Mouse (Mus musculus) cerebellum, adult 2 months (tissue): ENCODE data around the gene Ociad2. TPM values are rescaled to one million over a fixed set of nuclear protein-coding genes. Genes with fewer than 3 reads are reported as not detected.
A peak's percentile ranks its signal among the peaks of the same experiment; 100 is the strongest.

Experiments used
- DNase-seq, 2 experiments: peaks; one replicate each; pipeline ENCODE4 v3.0.0; 2021
- H3K27ac ChIP-seq: fragments of 200-500 bp; 2 replicates; pipeline ENCODE4 v1.5.1; 2012; ENCODE audit warnings: low read length, control low read depth, inconsistent platforms; ENCODE audit not compliant: insufficient read depth
- H3K27me3 ChIP-seq: fragments of 200-500 bp; 2 replicates; pipeline ENCODE4 v1.6.1; 2012; ENCODE audit warnings: inconsistent platforms, mild to moderate bottlenecking, low read length, moderate library complexity; ENCODE audit not compliant: control insufficient read depth, insufficient read depth
- H3K4me1 ChIP-seq: fragments of 200-500 bp; 2 replicates; pipeline ENCODE4 v1.6.1; 2011; ENCODE audit warnings: low read length; ENCODE audit not compliant: control insufficient read depth, insufficient read depth
- H3K4me3 ChIP-seq: fragments of 200-500 bp; replicated peaks from 2 replicates; pipeline ENCODE3; 2011; ENCODE audit warnings: mild to moderate bottlenecking, low read depth, low read length, control low read depth; ENCODE audit not compliant: insufficient read depth
- CTCF ChIP-seq: fragments of 200-500 bp; IDR thresholded peaks from 2 replicates; pipeline ENCODE4 v1.5.1; 2011; ENCODE audit warnings: low read depth, mild to moderate bottlenecking, control low read depth, low read length, moderate library complexity, borderline replicate concordance; ENCODE audit not compliant: insufficient read depth
- POLR2A ChIP-seq: fragments of 200-500 bp; IDR thresholded peaks from 2 replicates; pipeline ENCODE4 v1.6.1; 2011; ENCODE audit warnings: low read length, control low read depth, borderline replicate concordance; ENCODE audit not compliant: insufficient read depth
- WGBS: fragments of 180-500 bp; shearing (Covaris S2); methylation state at CpG from one replicate; pipeline ENCODE4 v1.1.7; 2018; 5-methylcytosine and 5-hydroxymethylcytosine counted together
- polyA plus RNA-seq: library from polyadenylated mRNA; depleted of rRNA; stranded (reverse); fragments of >200 nt; gene quantifications from 2 replicates; pipeline ENCODE4 v1.2.3, GENCODE M21; 2012

Ociad2 gene
- polyA plus RNA-seq, 1 experiment: 20.5 TPM

GRCm38 (mm10) chr5:73351796-73352195 is 11.0 kb upstream of the Ociad2 start:
- H3K4me1 ChIP-seq: no peaks in the 10 kb centered on the region
- TF ChIP-seq POLR2A (no peak), CTCF (no peak)
- DNase-seq: no peak
- no peak overlapping the region for H3K27ac ChIP-seq
- no peaks in the 10 kb centered on the region for H3K27me3 ChIP-seq
- H3K4me3 ChIP-seq: no peak overlapping the region
- 94% methylated on average over 1 of the region's 1 CpGs for WGBS

DNA sequence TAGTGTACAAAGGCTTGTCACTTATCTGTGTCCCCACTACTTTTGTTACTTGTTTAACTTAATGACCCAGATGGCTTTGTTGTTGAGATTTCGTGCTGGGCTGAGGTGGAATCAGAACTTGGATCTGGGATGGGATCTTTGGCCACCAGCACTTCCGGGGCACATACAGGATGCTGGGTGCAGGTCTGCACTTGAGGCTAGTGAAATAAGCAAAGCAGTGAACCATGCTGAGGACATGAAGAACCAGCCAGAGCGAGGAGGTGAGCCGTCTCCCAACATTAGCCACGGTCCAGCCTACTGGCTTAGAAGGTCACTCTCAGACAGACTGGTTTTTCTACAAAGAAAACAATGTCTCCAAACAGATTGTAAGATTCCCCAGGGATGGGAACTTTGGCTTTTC is 8.7 kb upstream of the Ociad2 start:
- Histone ChIP-seq H3K27ac (no peak overlapping the region), H3K27me3 (no peaks in the 10 kb centered on the region), H3K4me3 (no peak overlapping the region), H3K4me1 (no peaks in the 10 kb centered on the region)
- TF ChIP-seq CTCF (no peak), POLR2A (no peak)
- WGBS: 14% methylated on average over 5 of the region's 5 CpGs
- DNase-seq: no peak

- WGBS: 89% methylated on average over 4 of the region's 4 CpGs
- no peak for DNase-seq
- Histone ChIP-seq H3K27ac (no peak overlapping the region), H3K4me3 (no peak overlapping the region), H3K27me3 (no peaks in the 10 kb centered on the region), H3K4me1 (no peaks in the 10 kb centered on the region)
- TF ChIP-seq CTCF: no peak
- no peak for TF ChIP-seq POLR2A
Observed at GRCm38 (mm10) chr5:73345254-73345653, 4.4 kb upstream of the Ociad2 start.

DNA sequence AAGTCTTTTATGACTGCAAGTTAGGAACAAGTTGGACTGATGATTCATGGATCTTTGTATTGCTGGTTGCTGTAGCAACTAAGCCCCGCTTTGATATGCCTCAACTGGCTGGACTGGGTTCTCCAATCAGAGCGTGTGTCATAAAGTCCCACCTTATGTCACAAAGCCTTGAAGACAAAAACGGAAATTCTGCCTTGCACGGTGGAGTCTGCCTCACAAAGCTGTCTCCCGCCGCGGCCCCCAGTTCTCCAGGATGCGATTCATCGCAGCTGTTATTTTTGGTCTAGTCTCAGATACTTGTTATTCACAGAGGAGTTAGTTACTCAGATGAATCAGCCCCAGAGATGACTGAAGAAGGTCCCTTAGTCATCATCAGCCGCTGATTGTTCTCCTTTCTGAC is 3.5 kb upstream of the Ociad2 start:
- TF ChIP-seq CTCF (no peak), POLR2A (no peak)

GRCm38 (mm10) chr5:73342701-73343355 is 2.0 kb upstream of the Ociad2 start:
- H3K4me3 ChIP-seq: no peak overlapping the region
- TF ChIP-seq CTCF (no peak), POLR2A (no peak)
- H3K27ac ChIP-seq: no peak overlapping the region
- no peak for DNase-seq
- H3K4me1 ChIP-seq: no peaks in the 10 kb centered on the region
- WGBS: 53% methylated on average over 22 of the region's 22 CpGs
- H3K27me3 ChIP-seq: no peaks in the 10 kb centered on the region

More for the DNA sequence above, 3.5 kb upstream of the Ociad2 start:
- no peaks in the 10 kb centered on the region for H3K27me3 ChIP-seq
- DNase-seq: no peak
- H3K27ac ChIP-seq: no peak overlapping the region
- WGBS: 32% methylated on average over 10 of the region's 10 CpGs
- no peak overlapping the region for H3K4me3 ChIP-seq
- H3K4me1 ChIP-seq: no peaks in the 10 kb centered on the region

GRCm38 (mm10) chr5:73339779-73340722 is 777 bp downstream of the Ociad2 start:
- H3K4me1 ChIP-seq: no peaks in the 10 kb centered on the region
- no peak for DNase-seq
- no peak overlapping the region for H3K4me3 ChIP-seq
- H3K27me3 ChIP-seq: no peaks in the 10 kb centered on the region
- no peak overlapping the region for H3K27ac ChIP-seq
- WGBS: 95% methylated on average over 9 of the region's 9 CpGs
- TF ChIP-seq POLR2A: no peak
- no peak for TF ChIP-seq CTCF

GRCm38 (mm10) chr5:73338832-73339163 is 2.0 kb downstream of the Ociad2 start:
- no peak overlapping the region for H3K27ac ChIP-seq
- WGBS: 43% methylated on average over 14 of the region's 14 CpGs
- no peak for TF ChIP-seq CTCF
- TF ChIP-seq POLR2A: no peak

More at GRCm38 (mm10) chr5:73338832-73339163, 2.0 kb downstream of the Ociad2 start:
- H3K27me3 ChIP-seq: no peaks in the 10 kb centered on the region
- no peak for DNase-seq
- H3K4me3 ChIP-seq: peak overlapping the region; percentile 65
- H3K4me1 ChIP-seq: no peaks in the 10 kb centered on the region
